Mouse (Mus musculus) stomach, embryonic 14.5 days (tissue): ENCODE results near the gene Iqcf5. TPM values are rescaled to one million over a fixed set of nuclear protein-coding genes. Genes with fewer than 3 reads are reported as not detected.

ENCODE experiments used
- ATAC-seq: fragments of 200-750 bp; cut with Nextera tagmentation; 2 replicates; pipeline ENCODE4 v1.8.0; 2017; ENCODE audit warnings: low read depth, moderate TSS enrichment; ENCODE audit not compliant: insufficient number of reproducible peaks, insufficient read depth, low FRiP score
- H3K27ac ChIP-seq: fragments of 300-500 bp; sonication (generic); 2 replicates; pipeline ENCODE4 v1.5.1; 2014; ENCODE audit warnings: mild to moderate bottlenecking, low read length, moderate library complexity, mixed read lengths
- H3K27me3 ChIP-seq: fragments of 300-500 bp; sonication (generic); 2 replicates; pipeline ENCODE4 v1.6.1; 2014; ENCODE audit warnings: low read length, control low read depth, mixed read lengths; ENCODE audit not compliant: control insufficient read depth, insufficient read depth
- H3K36me3 ChIP-seq: fragments of 300-500 bp; sonication (generic); 2 replicates; pipeline ENCODE4 v1.6.1; 2014; ENCODE audit warnings: mild to moderate bottlenecking, control low read depth, low read length, moderate library complexity, mixed read lengths; ENCODE audit not compliant: control insufficient read depth, insufficient read depth
- H3K4me1 ChIP-seq: fragments of 300-500 bp; sonication (generic); 2 replicates; pipeline ENCODE4 v1.6.1; 2014; ENCODE audit warnings: low read length, control low read depth, mixed read lengths; ENCODE audit not compliant: control insufficient read depth, insufficient read depth
- H3K4me2 ChIP-seq: fragments of 300-500 bp; sonication (generic); replicated peaks from 2 replicates; pipeline ENCODE4 v1.6.1; 2014; ENCODE audit warnings: low read depth, low read length, control low read depth
- H3K4me3 ChIP-seq: fragments of 300-500 bp; sonication (generic); 2 replicates; pipeline ENCODE4 v1.5.1; 2014; ENCODE audit warnings: low read depth, low read length, control low read depth
- H3K9ac ChIP-seq: fragments of 300-500 bp; sonication (generic); replicated peaks from 2 replicates; pipeline ENCODE4 v1.6.1; 2014; ENCODE audit warnings: low read depth, mild to moderate bottlenecking, control low read depth, low read length, moderate library complexity, mixed read lengths
- H3K9me3 ChIP-seq: fragments of 300-500 bp; sonication (generic); 2 replicates; pipeline ENCODE4 v1.6.1; 2016; ENCODE audit warnings: low read depth, low read length, control low read depth; ENCODE audit not compliant: control insufficient read depth
- WGBS: fragments of 180-500 bp; shearing (Covaris S2); extraction: QIAGEN DNeasy Blood & Tissue Kit; methylation state at CpG from one replicate; pipeline ENCODE4 v1.1.7; 2014; 5-methylcytosine and 5-hydroxymethylcytosine counted together
- polyA plus RNA-seq: library from polyadenylated mRNA; unstranded; fragments of >200 nt; fragmentation: Nextera tagmentation; extraction: Ambion mirVana; gene quantifications from 2 replicates; pipeline ENCODE4 v1.2.1, GENCODE M21; 2014

Gene Iqcf5
- polyA plus RNA-seq, 1 experiment from 2014 or later = not detected

- Histone ChIP-seq H3K27ac (peak within 1 kb of the TSS; percentile 59), H3K27me3 (no peaks in the 10 kb centered on the region), H3K4me2 (peak within 1 kb of the TSS; percentile 94), H3K9me3 (no peaks in the 10 kb centered on the region), H3K4me3 (peak within 1 kb of the TSS; percentile 75), H3K36me3 (peaks cover 11% of the 10 kb centered on the region), H3K4me1 (peaks cover 23% of the 10 kb centered on the region), H3K9ac (peak within 1 kb of the TSS; percentile 37)
- WGBS = 2% methylated on average over 41 of the region's 41 CpGs
- ATAC-seq = peak; percentile 97
These were observed 37.4 kb upstream of the Iqcf5 start, which contains the start of gene Parp3 for GRCm38 (mm10) chr9:106476924-106477484. Gene Parp3, minus strand, starts transcription at chr9:106476949.

- WGBS = 3% methylated on average over 16 of the region's 16 CpGs
- peaks cover 18% of the 10 kb centered on the region for H3K4me1 ChIP-seq
- H3K4me3 ChIP-seq = peak overlapping the region; percentile 75
- H3K27me3 ChIP-seq = no peaks in the 10 kb centered on the region
- H3K9me3 ChIP-seq = no peaks in the 10 kb centered on the region
- ATAC-seq = no peak
- peaks cover 12% of the 10 kb centered on the region for H3K36me3 ChIP-seq
- no peak overlapping the region for H3K27ac ChIP-seq
- peak overlapping the region; percentile 37 for H3K9ac ChIP-seq
- H3K4me2 ChIP-seq = peak overlapping the region; percentile 94
These were observed 36.7 kb upstream of the Iqcf5 start for GRCm38 (mm10) chr9:106477649-106478048.

GRCm38 (mm10) chr9:106478101-106478500 lies 36.3 kb upstream of the Iqcf5 start:
- no peak overlapping the region for H3K27ac ChIP-seq

GRCm38 (mm10) chr9:106480541-106480940 lies 33.8 kb upstream of the Iqcf5 start:
- no peak overlapping the region for H3K9ac ChIP-seq
- peaks cover 6% of the 10 kb centered on the region for H3K4me1 ChIP-seq
- H3K27me3 ChIP-seq = no peaks in the 10 kb centered on the region
- no peak for ATAC-seq
- no peaks in the 10 kb centered on the region for H3K9me3 ChIP-seq
- 94% methylated on average over 7 of the region's 7 CpGs for WGBS
- H3K4me2 ChIP-seq = no peak overlapping the region
- peaks cover 30% of the 10 kb centered on the region for H3K36me3 ChIP-seq
- no peak overlapping the region for H3K27ac ChIP-seq
- H3K4me3 ChIP-seq = no peak overlapping the region

More at GRCm38 (mm10) chr9:106478101-106478500, 36.3 kb upstream of the Iqcf5 start:
- Histone ChIP-seq H3K4me3 (peak overlapping the region; percentile 75), H3K4me2 (peak overlapping the region; percentile 94), H3K4me1 (peaks cover 18% of the 10 kb centered on the region), H3K27me3 (no peaks in the 10 kb centered on the region), H3K36me3 (peaks cover 15% of the 10 kb centered on the region), H3K9ac (peak overlapping the region; percentile 37; the same call in 1 of the 2 replicates), H3K9me3 (no peaks in the 10 kb centered on the region)
- ATAC-seq = no peak
- 80% methylated on average over 9 of the region's 9 CpGs for WGBS

GRCm38 (mm10) chr9:106481075-106481474 lies 33.3 kb upstream of the Iqcf5 start:
- H3K36me3 ChIP-seq = peaks cover 30% of the 10 kb centered on the region
- no peak overlapping the region for H3K27ac ChIP-seq
- H3K4me2 ChIP-seq = no peak overlapping the region
- H3K9ac ChIP-seq = no peak overlapping the region
- H3K9me3 ChIP-seq = no peaks in the 10 kb centered on the region
- H3K4me3 ChIP-seq = no peak overlapping the region
- H3K4me1 ChIP-seq = peaks cover 6% of the 10 kb centered on the region
- ATAC-seq = no peak
- 89% methylated on average over 15 of the region's 15 CpGs for WGBS
- no peaks in the 10 kb centered on the region for H3K27me3 ChIP-seq

GRCm38 (mm10) chr9:106481676-106482075 lies 32.7 kb upstream of the Iqcf5 start:
- no peak for ATAC-seq
- 92% methylated on average over 13 of the region's 13 CpGs for WGBS
- Histone ChIP-seq H3K27me3 (no peaks in the 10 kb centered on the region), H3K4me2 (no peak overlapping the region), H3K4me3 (no peak overlapping the region), H3K4me1 (peaks cover 6% of the 10 kb centered on the region), H3K27ac (no peak overlapping the region), H3K9me3 (no peaks in the 10 kb centered on the region), H3K36me3 (peaks cover 30% of the 10 kb centered on the region), H3K9ac (no peak overlapping the region)

- no peak overlapping the region for H3K4me2 ChIP-seq
- H3K9me3 ChIP-seq = no peaks in the 10 kb centered on the region
- H3K9ac ChIP-seq = no peak overlapping the region
- no peaks in the 10 kb centered on the region for H3K27me3 ChIP-seq
- WGBS = 87% methylated on average over 17 of the region's 17 CpGs
- no peak overlapping the region for H3K4me3 ChIP-seq
- H3K36me3 ChIP-seq = peaks cover 30% of the 10 kb centered on the region
- no peak overlapping the region for H3K27ac ChIP-seq
- H3K4me1 ChIP-seq = peaks cover 6% of the 10 kb centered on the region
- no peak for ATAC-seq
These were observed 31.7 kb upstream of the Iqcf5 start for GRCm38 (mm10) chr9:106482578-106483115.

GRCm38 (mm10) chr9:106483136-106483535 lies 31.2 kb upstream of the Iqcf5 start:
- peaks cover 30% of the 10 kb centered on the region for H3K36me3 ChIP-seq
- WGBS = 96% methylated on average over 10 of the region's 10 CpGs
- no peaks in the 10 kb centered on the region for H3K9me3 ChIP-seq
- H3K4me3 ChIP-seq = no peak overlapping the region
- H3K27me3 ChIP-seq = no peaks in the 10 kb centered on the region
- H3K4me2 ChIP-seq = no peak overlapping the region
- no peak overlapping the region for H3K9ac ChIP-seq
- H3K4me1 ChIP-seq = peaks cover 2% of the 10 kb centered on the region
- no peak overlapping the region for H3K27ac ChIP-seq
- no peak for ATAC-seq
